Mouse (Mus musculus) layer of hippocampus, adult 2 months (tissue): ENCODE measurements around the gene Ogfod3. TPM values are rescaled to one million over a fixed set of nuclear protein-coding genes. Genes with fewer than 3 reads are reported as not detected.

ENCODE experiments used
- DNase-seq, 2 experiments: peaks; one replicate each; pipeline ENCODE4 v3.0.0; 2022; ENCODE audit warnings: low spot score in 2 of 2
- H3K27ac ChIP-seq: fragments of 200-600 bp; 2 replicates; pipeline ENCODE4 v1.8.1; 2022
- H3K4me3 ChIP-seq: fragments of 200-600 bp; 2 replicates; pipeline ENCODE4 v1.8.1; 2022; ENCODE audit warnings: mild to moderate bottlenecking
- CTCF ChIP-seq: fragments of 200-600 bp; conservative IDR thresholded peaks from 2 replicates; pipeline ENCODE4 v1.8.1; 2022; ENCODE audit warnings: antibody characterized with exemption, mild to moderate bottlenecking, moderate library complexity
- total RNA-seq, 2 experiments: library from RNA; stranded (reverse); gene quantifications; 2 replicates each; pipeline ENCODE4 v1.2.3; 2021

Gene Ogfod3
- total RNA-seq, 2 experiments from 2014 or later, result 6.7 to 7.7 TPM

GRCm38 (mm10) chr11:121228129-121229017 lies 23.9 kb upstream of the Ogfod3 start:
- H3K4me3 ChIP-seq, result peak overlapping the region; percentile 91
- no peak for DNase-seq
- TF ChIP-seq CTCF, result no peak

GRCm38 (mm10) chr11:121221321-121222010 lies 17.0 kb upstream of the Ogfod3 start:
- Histone ChIP-seq H3K4me3 (no peak overlapping the region), H3K27ac (no peak overlapping the region)
- DNase-seq, result no peak
- TF ChIP-seq CTCF, result no peak

More at GRCm38 (mm10) chr11:121228129-121229017, 23.9 kb upstream of the Ogfod3 start:
- peak overlapping the region; percentile 81 for H3K27ac ChIP-seq

GRCm38 (mm10) chr11:121220771-121221170 lies 16.3 kb upstream of the Ogfod3 start:
- Histone ChIP-seq H3K4me3 (no peak overlapping the region), H3K27ac (no peak overlapping the region)
- no peak for DNase-seq
- TF ChIP-seq CTCF, result no peak

GRCm38 (mm10) chr11:121219776-121220175 lies 15.3 kb upstream of the Ogfod3 start:
- no peak overlapping the region for H3K27ac ChIP-seq
- H3K4me3 ChIP-seq, result no peak overlapping the region
- no peak for DNase-seq
- no peak for TF ChIP-seq CTCF

- no peak overlapping the region for H3K27ac ChIP-seq
- H3K4me3 ChIP-seq, result no peak overlapping the region
- TF ChIP-seq CTCF, result no peak
- DNase-seq, result no peak
Measured at GRCm38 (mm10) chr11:121216831-121217230, 12.3 kb upstream of the Ogfod3 start.

GRCm38 (mm10) chr11:121203859-121204160 lies 701 bp downstream of the Ogfod3 start:
- H3K27ac ChIP-seq, result peak overlapping the region; percentile 94; the same call in 1 of the 2 replicates
- no peak for TF ChIP-seq CTCF
- peak overlapping the region; percentile 74 for H3K4me3 ChIP-seq
- DNase-seq, result no peak

- Histone ChIP-seq H3K4me3 (no peak overlapping the region), H3K27ac (no peak overlapping the region)
- peak in 1 of 2 experiments; percentile 50 for DNase-seq
- TF ChIP-seq CTCF, result peak; percentile 74
Measured at GRCm38 (mm10) chr11:121201436-121202198, 2.9 kb downstream of the Ogfod3 start.

- no peak for TF ChIP-seq CTCF
- H3K4me3 ChIP-seq, result no peak overlapping the region
- no peak overlapping the region for H3K27ac ChIP-seq
- no peak for DNase-seq
Measured at GRCm38 (mm10) chr11:121200781-121201180, 3.7 kb downstream of the Ogfod3 start.

GRCm38 (mm10) chr11:121199851-121200250 lies 4.7 kb downstream of the Ogfod3 start:
- H3K4me3 ChIP-seq, result no peak overlapping the region
- H3K27ac ChIP-seq, result no peak overlapping the region
- TF ChIP-seq CTCF, result no peak
- DNase-seq, result no peak

- Histone ChIP-seq H3K27ac (no peak overlapping the region), H3K4me3 (no peak overlapping the region)
- no peak for DNase-seq
- no peak for TF ChIP-seq CTCF
Measured at GRCm38 (mm10) chr11:121198622-121199021, 5.9 kb downstream of the Ogfod3 start.

- H3K4me3 ChIP-seq, result no peak overlapping the region
- TF ChIP-seq CTCF, result no peak
- no peak for DNase-seq
- H3K27ac ChIP-seq, result no peak overlapping the region
Measured at GRCm38 (mm10) chr11:121193415-121193814, 11.1 kb downstream of the Ogfod3 start.

- Histone ChIP-seq H3K4me3 (no peak overlapping the region), H3K27ac (no peak overlapping the region)
- no peak for DNase-seq
- no peak for TF ChIP-seq CTCF
Measured at GRCm38 (mm10) chr11:121192742-121193141, 11.8 kb downstream of the Ogfod3 start.

- no peak overlapping the region for H3K4me3 ChIP-seq
- no peak for TF ChIP-seq CTCF
- no peak for DNase-seq
- no peak overlapping the region for H3K27ac ChIP-seq
Measured at GRCm38 (mm10) chr11:121189681-121190080, 14.8 kb downstream of the Ogfod3 start.
